Mouse (Mus musculus) spleen, adult 2 months (tissue): Measurements from ENCODE around the gene Ncoa1.

ENCODE experiments used
- CTCF ChIP-seq: fragments of 200-500 bp; IDR thresholded peaks from 2 replicates; pipeline ENCODE4 v1.5.1; 2011; ENCODE audit warnings: mild to moderate bottlenecking, inconsistent platforms; ENCODE audit not compliant: insufficient read depth, insufficient read length, insufficient replicate concordance; ENCODE audit errors: extremely low read depth
- POLR2A ChIP-seq: fragments of 200-500 bp; IDR thresholded peaks from 2 replicates; pipeline ENCODE4 v1.6.1; 2011; ENCODE audit warnings: low read depth, low read length, inconsistent platforms

DNA sequence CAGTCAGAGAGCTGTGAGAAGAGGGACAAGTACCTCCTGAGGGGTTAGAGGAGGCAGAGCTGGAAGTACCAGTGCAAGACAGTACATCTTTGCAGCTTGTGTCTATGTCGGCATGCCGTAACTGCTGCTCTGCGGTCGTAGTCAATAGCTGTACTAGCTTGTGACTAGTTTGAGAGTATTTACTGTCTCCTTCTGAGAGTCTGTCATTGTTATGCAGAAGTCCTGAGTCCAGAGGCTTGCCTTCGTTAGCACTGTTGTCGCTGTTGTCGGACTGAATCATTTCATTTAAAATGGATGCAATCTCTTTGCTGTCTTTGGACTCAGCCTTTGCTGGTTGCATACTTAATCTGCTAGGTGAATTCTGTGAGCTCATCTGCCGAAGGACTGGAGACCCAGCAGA is 181.7 kb downstream of the Ncoa1 start:
- TF ChIP-seq CTCF = no peak
- TF ChIP-seq POLR2A = no peak
